Mouse (Mus musculus): ENCODE data around the gene Rnf216. TPM values are rescaled to one million over a fixed set of nuclear protein-coding genes. Genes with fewer than 3 reads are reported as not detected.

Rnf216 gene
- polyA plus RNA-seq, 1 experiment from 2014 or later, result 14.4 TPM

DNA sequence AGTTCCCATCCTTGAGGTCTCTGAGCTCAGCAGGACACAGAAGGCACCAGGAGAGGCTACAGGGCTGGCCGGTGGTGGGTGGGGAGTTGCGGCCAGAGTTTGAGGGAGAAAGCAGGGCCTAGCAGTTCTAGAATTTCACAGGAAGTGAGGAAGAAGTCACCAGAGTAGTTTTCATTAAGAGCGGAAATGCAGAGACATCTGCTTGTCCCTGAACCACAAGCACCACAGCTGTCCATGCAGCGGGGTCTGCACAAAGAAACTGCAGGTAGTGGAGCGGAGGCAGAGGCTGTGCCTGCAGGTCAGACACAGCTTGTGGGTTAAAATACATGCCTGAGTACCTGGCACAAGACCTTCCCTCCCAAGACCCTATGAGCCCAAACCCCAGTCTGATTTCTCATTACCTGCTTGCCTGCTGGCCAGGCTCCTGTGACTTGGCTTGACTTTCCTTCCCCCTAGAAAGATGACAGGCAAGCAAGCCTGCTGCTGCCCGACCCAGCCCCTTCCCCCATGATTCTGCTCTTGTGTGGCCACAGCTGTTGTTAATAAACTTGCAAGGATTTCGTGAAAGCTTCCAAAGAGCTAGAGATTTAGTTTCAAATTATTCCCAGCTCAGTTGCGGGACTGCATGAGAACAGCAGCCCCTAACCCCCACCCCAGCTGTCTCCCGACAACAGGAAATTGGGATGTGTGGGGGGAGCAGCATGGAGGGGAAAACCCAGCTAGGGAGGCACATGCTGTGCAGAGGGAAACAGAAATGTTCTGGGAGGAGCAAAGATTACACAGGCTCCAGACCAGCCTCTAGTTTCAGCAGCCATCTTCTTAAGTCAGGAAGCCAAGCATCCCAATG, 111.9 kb downstream of the Rnf216 start:
- no peaks in the 10 kb centered on the region for H3K27me3 ChIP-seq
- ATAC-seq (ENCODE audit: low read depth), result no peak
- H3K27ac ChIP-seq, result peak overlapping the region; percentile 76
- no peak overlapping the region for H3K4me3 ChIP-seq (replicated peaks)
- no peak for DNase-seq
- H3K4me2 ChIP-seq, result no peak overlapping the region; the same call in 1 of the 2 replicates
- peaks cover 25% of the 10 kb centered on the region for H3K36me3 ChIP-seq
- no peaks in the 10 kb centered on the region for H3K9me3 ChIP-seq (replicated peaks)
- peaks cover 33% of the 10 kb centered on the region for H3K4me1 ChIP-seq (replicated peaks)
- peak overlapping the region; percentile 6; the same call in 1 of the 2 replicates for H3K9ac ChIP-seq
- 66% methylated on average over 9 of the region's 9 CpGs for WGBS (ENCODE audit: insufficient replicate concordance)

DNA sequence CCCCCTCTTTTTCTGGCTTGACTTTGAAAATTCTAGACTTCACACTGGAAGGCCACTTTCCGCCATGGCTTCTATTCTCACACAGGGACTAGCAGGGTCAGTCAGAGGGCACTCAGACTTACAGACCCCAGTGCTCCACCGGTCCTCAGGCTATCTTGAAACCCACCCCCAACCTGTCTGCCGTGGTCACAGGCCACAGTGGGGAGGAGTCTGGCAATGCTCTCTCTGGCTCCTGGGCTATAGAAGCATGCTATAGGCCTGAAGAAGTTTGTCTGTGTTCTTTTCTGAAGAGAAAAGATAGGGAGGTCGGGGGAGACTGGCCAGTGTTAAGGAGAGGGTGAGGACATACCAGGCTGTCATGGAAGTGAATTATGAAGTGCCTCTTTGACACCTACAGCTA, 112.7 kb downstream of the Rnf216 start:
- WGBS (ENCODE audit: insufficient replicate concordance), result 42% methylated on average over 4 of the region's 4 CpGs
- DNase-seq, result no peak

DNA sequence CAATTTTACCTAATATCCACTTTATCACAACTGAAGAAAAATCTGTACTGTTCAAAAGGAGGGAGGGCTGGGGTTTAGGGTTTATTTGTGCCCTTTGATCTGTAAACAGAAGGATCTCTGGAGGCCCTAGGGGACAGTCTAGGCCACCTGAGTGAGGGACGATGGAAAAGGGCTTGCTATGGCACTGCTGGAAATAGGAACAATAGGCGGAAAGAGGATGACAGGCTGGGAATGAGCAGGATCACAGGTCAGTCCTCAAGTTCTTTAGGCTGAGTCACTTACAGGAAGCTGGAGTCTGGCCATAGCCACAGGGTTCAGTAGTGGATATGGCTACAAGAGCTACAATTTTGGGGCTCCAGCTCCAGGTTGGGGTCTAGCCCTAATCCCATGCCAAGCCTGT, 114.6 kb downstream of the Rnf216 start:
- Histone ChIP-seq H3K27me3 (no peaks in the 10 kb centered on the region), H3K4me2 (no peak overlapping the region), H3K27ac (no peak overlapping the region), H3K9me3 (replicated peaks) (no peaks in the 10 kb centered on the region), H3K36me3 (peaks cover 36% of the 10 kb centered on the region), H3K9ac (no peak overlapping the region), H3K4me1 (replicated peaks) (peaks cover 35% of the 10 kb centered on the region), H3K4me3 (replicated peaks) (no peak overlapping the region)
- 59% methylated on average over 2 of the region's 2 CpGs for WGBS (ENCODE audit: insufficient replicate concordance)
- DNase-seq (no peak), ATAC-seq (ENCODE audit: low read depth) (0 out of 2 replicates have a peak, but pooled peaks have one; percentile 27)

More for the DNA sequence above, 112.7 kb downstream of the Rnf216 start:
- no peak overlapping the region for H3K4me2 ChIP-seq
- no peak for ATAC-seq (ENCODE audit: low read depth)
- H3K9me3 ChIP-seq (replicated peaks), result no peaks in the 10 kb centered on the region
- no peaks in the 10 kb centered on the region for H3K27me3 ChIP-seq
- H3K27ac ChIP-seq, result peak overlapping the region; percentile 76
- peaks cover 34% of the 10 kb centered on the region for H3K4me1 ChIP-seq (replicated peaks)
- no peak overlapping the region for H3K4me3 ChIP-seq (replicated peaks)
- H3K36me3 ChIP-seq, result peaks cover 25% of the 10 kb centered on the region
- no peak overlapping the region for H3K9ac ChIP-seq

DNA sequence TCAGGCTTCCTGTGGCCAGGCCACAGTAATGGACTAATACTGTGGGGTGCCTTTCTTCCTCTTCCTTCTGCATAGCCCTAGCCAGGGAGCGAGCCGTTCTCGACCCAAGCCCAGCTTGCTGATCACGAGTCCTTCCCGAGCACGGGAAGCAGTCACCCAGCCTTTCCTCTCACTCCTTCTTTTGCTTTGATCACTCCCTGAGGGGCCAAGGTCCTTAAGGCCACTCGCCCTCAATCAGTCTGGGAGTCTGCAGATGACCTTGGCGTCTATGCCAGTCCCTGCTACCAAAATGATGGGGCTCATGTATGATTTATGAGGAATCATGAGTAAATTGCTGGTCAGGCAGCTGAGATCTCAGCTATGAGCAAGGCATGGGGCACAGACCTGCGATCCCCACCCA, 115.3 kb downstream of the Rnf216 start:
- no peak overlapping the region for H3K9ac ChIP-seq

DNA sequence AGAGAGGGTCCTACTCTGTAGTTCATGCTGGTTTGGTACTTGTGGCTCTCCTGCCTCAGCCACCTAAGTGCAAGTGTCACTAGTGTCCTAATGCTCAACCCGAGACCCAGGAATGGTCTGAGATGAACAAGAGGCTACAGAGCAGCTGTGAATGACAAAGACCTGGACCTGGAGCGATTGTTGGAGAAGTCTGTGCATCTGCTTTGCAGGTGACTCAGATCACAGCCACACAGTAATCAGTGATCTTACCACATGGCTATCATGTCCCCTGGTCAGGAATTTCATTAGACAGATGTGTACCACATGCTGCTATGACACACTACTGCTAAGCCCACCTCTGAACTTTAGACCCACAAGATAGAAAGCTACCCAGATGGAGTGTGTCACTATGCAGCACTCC, 118.0 kb downstream of the Rnf216 start:
- H3K27ac ChIP-seq, result no peak overlapping the region
- H3K4me3 ChIP-seq (replicated peaks), result no peak overlapping the region
- peaks cover 21% of the 10 kb centered on the region for H3K4me1 ChIP-seq (replicated peaks)
- WGBS (ENCODE audit: insufficient replicate concordance), result 79% methylated on average over 2 of the region's 2 CpGs
- H3K36me3 ChIP-seq, result peaks cover 49% of the 10 kb centered on the region
- no peak overlapping the region for H3K4me2 ChIP-seq
- H3K9me3 ChIP-seq (replicated peaks), result no peaks in the 10 kb centered on the region
- DNase-seq (no peak), ATAC-seq (ENCODE audit: low read depth) (no peak)
- no peaks in the 10 kb centered on the region for H3K27me3 ChIP-seq
- no peak overlapping the region for H3K9ac ChIP-seq

More for the DNA sequence above, 115.3 kb downstream of the Rnf216 start:
- 73% methylated on average over 9 of the region's 9 CpGs for WGBS (ENCODE audit: insufficient replicate concordance)
- Histone ChIP-seq H3K4me1 (replicated peaks) (peaks cover 35% of the 10 kb centered on the region), H3K9me3 (replicated peaks) (no peaks in the 10 kb centered on the region), H3K27me3 (no peaks in the 10 kb centered on the region), H3K36me3 (peaks cover 38% of the 10 kb centered on the region), H3K4me2 (no peak overlapping the region), H3K4me3 (replicated peaks) (no peak overlapping the region), H3K27ac (peak overlapping the region; percentile 34)
- DNase-seq, result no peak
- ATAC-seq (ENCODE audit: low read depth), result no peak

DNA sequence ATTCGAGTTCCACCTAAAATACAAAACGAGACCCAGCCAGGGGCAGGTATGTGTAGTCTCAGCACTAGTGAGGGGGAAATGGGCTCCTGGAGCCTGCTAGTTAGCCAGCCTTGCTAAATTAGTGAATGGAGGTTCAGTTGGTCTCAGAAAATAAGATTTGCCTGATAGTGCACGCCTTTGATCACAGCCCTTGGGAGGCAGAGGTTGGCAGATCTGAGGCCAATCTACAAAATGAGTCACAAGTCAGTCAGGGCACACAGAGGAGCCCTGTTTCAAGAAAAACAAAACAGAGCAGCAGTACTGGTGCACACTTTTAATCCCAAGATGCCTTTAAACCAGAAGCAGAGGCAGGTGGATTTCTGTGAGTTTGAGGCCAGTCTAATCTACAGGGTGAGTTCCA, 123.6 kb downstream of the Rnf216 start:
- ATAC-seq (ENCODE audit: low read depth) (no peak), DNase-seq (no peak)
- Histone ChIP-seq H3K4me1 (replicated peaks) (peaks cover 21% of the 10 kb centered on the region), H3K4me3 (replicated peaks) (no peak overlapping the region), H3K4me2 (no peak overlapping the region), H3K27ac (no peak overlapping the region), H3K9ac (no peak overlapping the region), H3K36me3 (peaks cover 38% of the 10 kb centered on the region), H3K27me3 (no peaks in the 10 kb centered on the region), H3K9me3 (replicated peaks) (no peaks in the 10 kb centered on the region)
- 77% methylated on average over 3 of the region's 3 CpGs for WGBS (ENCODE audit: insufficient replicate concordance)

DNA sequence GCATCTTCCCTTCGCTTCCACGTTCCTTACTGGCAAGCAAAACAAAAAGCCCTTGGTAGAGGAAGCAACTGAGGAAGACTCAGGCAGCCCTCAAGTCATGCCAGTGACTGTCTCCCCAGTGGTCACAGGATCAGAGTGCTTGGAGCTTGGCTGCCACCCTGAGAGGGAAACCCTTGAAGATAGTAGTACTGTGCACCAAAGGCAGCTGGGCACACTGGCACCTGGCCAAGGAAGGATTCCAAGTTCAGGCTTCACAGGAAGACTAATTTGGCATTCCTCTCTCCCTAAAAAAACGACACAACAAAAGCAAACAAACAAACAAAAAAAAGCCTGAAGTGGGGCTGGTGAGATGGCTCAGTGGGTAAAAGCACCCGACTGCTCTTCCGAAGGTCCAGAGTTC, 124.3 kb downstream of the Rnf216 start:
- DNase-seq, result no peak
- Histone ChIP-seq H3K27me3 (no peaks in the 10 kb centered on the region), H3K9me3 (replicated peaks) (no peaks in the 10 kb centered on the region), H3K4me2 (no peak overlapping the region), H3K36me3 (peaks cover 31% of the 10 kb centered on the region), H3K9ac (no peak overlapping the region), H3K4me1 (replicated peaks) (peaks cover 28% of the 10 kb centered on the region), H3K27ac (no peak overlapping the region), H3K4me3 (replicated peaks) (no peak overlapping the region)
- 69% methylated on average over 5 of the region's 5 CpGs for WGBS (ENCODE audit: insufficient replicate concordance)
- no peak for ATAC-seq (ENCODE audit: low read depth)

DNA sequence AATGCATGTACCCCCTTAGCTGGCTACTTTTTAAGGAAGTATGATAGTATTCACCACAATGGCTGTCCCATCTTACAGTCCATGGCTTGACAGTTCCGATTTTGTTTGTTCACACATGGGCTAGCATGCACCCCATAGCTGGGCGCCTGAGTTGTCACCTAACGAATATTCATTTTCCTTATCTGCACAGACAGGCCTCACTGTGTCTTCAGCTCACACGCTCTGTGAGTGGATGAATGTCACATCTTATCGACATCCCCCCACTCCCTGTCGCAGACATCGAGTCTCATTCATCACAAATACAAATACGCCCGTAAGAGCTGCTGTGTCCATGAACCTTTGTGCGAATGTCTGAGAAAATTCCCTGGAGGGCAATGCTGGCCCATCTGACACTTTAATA, 128.5 kb downstream of the Rnf216 start:
- Histone ChIP-seq H3K4me2 (peak overlapping the region; percentile 44), H3K4me3 (replicated peaks) (no peak overlapping the region)

DNA sequence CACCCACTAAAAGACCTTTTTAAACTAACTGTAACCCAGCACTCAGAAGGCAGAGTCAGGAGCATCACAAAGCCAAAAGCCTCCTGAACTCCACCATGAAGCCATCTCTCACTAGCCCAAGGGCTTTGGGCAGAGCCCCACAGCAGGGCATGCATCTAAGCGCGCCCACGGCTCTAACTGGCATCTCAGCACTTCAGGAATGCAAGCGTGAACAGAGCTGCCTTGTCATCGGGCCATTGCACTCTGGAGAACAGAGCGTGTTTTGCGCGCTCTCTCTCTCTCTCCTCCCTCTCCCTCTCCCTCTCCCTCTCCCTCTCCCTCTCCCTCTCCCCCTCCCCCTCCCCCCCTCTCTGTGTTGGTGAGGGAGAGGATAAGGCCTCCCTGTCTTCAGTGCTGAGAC, 129.6 kb downstream of the Rnf216 start:
- H3K9me3 ChIP-seq (replicated peaks), result no peaks in the 10 kb centered on the region
- DNase-seq (no peak), ATAC-seq (ENCODE audit: low read depth) (no peak)
- WGBS (ENCODE audit: insufficient replicate concordance), result 76% methylated on average over 8 of the region's 8 CpGs
- H3K27me3 ChIP-seq, result no peaks in the 10 kb centered on the region
- H3K27ac ChIP-seq, result peak overlapping the region; percentile 63
- peaks cover 43% of the 10 kb centered on the region for H3K4me1 ChIP-seq (replicated peaks)
- no peak overlapping the region for H3K4me2 ChIP-seq
- no peak overlapping the region for H3K9ac ChIP-seq
- no peak overlapping the region for H3K4me3 ChIP-seq (replicated peaks)
- no peaks in the 10 kb centered on the region for H3K36me3 ChIP-seq

More for the DNA sequence above, 128.5 kb downstream of the Rnf216 start:
- H3K27ac ChIP-seq, result peak overlapping the region; percentile 81
- H3K36me3 ChIP-seq, result no peaks in the 10 kb centered on the region
- peak; percentile 98 for ATAC-seq (ENCODE audit: low read depth)
- 22% methylated on average over 10 of the region's 10 CpGs for WGBS (ENCODE audit: insufficient replicate concordance)
- peak; percentile 62 for DNase-seq
- H3K27me3 ChIP-seq, result no peaks in the 10 kb centered on the region
- no peak overlapping the region; the same call in 1 of the 2 replicates for H3K9ac ChIP-seq
- H3K9me3 ChIP-seq (replicated peaks), result no peaks in the 10 kb centered on the region
- peaks cover 40% of the 10 kb centered on the region for H3K4me1 ChIP-seq (replicated peaks)

DNA sequence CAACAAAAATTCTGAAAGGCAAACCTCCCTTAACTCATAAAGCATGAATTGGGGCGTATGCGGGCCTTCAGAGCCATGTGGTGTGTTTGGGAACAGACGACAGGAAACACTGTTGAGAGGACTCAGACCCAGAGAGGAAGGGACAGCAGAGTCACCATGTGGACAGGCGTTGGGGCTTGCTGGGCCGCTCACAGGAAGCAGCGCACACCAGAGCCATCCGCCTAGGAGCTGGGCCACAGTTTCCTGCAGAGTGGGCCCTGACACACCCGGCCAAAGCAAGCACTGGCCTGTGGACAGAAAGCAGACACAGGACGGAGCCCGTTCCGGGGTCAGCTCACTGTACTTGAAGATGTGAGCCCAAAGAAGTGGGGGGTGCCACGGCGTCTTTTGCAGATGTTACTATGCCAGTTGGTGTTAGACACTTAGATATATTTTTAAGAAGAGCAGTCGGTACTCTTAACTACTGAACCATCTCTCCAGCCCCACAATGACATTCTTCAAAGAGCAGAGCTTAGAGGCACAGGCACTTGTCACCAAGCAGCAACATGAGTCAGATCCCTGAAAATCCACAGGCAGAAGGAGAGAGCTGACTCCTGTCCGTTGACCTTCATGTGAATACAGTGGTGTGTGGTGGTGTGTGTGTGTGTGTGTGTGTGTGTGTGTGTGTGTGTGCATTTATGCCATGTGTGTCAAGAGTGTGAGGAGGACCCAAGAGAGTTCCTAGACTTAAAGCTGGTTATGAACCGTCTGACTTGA, 130.6 kb downstream of the Rnf216 start:
- H3K27ac ChIP-seq, result peak overlapping the region; percentile 43
- no peak overlapping the region for H3K9ac ChIP-seq

DNA sequence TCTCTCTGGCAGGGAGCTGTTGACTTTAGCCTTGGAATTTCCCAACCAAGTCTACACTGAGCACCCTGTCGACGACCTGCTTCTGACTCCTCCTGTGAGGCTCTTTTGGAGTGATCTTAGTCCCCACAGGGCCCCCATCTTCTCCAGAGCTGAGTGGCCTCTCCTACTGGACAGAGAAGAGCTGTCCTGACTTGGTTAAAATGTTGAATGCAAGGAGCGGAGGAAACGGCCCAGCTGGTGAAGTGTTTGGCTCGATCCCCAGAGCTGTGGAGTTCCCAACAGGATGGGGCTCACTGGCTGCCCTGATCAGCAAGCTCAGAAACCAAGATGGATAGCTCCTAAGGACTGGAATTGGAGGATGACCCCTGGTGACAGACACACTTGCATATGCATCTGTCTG, 136.3 kb downstream of the Rnf216 start:
- no peaks in the 10 kb centered on the region for H3K9me3 ChIP-seq (replicated peaks)
- H3K4me1 ChIP-seq (replicated peaks), result peaks cover 22% of the 10 kb centered on the region; the same call in 1 of the 2 replicates
- H3K9ac ChIP-seq, result no peak overlapping the region
- 0 out of 2 replicates have a peak, but pooled peaks cover 13% of the 10 kb centered on the region for H3K27me3 ChIP-seq
- ATAC-seq (ENCODE audit: low read depth) (no peak), DNase-seq (no peak)
- H3K4me3 ChIP-seq (replicated peaks), result no peak overlapping the region
- WGBS (ENCODE audit: insufficient replicate concordance), result 57% methylated on average over 5 of the region's 5 CpGs
- H3K4me2 ChIP-seq, result no peak overlapping the region
- H3K36me3 ChIP-seq, result peaks cover 13% of the 10 kb centered on the region; the same call in 1 of the 2 replicates
- H3K27ac ChIP-seq, result no peak overlapping the region

More for the DNA sequence above, 130.6 kb downstream of the Rnf216 start:
- ATAC-seq (ENCODE audit: low read depth) (no peak), DNase-seq (no peak)
- Histone ChIP-seq H3K4me3 (replicated peaks) (no peak overlapping the region), H3K4me1 (replicated peaks) (peaks cover 43% of the 10 kb centered on the region), H3K27me3 (no peaks in the 10 kb centered on the region), H3K9me3 (replicated peaks) (no peaks in the 10 kb centered on the region), H3K4me2 (no peak overlapping the region), H3K36me3 (no peaks in the 10 kb centered on the region)
- 47% methylated on average over 16 of the region's 16 CpGs for WGBS (ENCODE audit: insufficient replicate concordance)
